Mouse (Mus musculus) hindbrain, embryonic 16.5 days (tissue): ENCODE results near the gene Sart1. TPM values are rescaled to one million over a fixed set of nuclear protein-coding genes. Genes with fewer than 3 reads are reported as not detected.
A peak's percentile ranks its signal among the peaks of the same experiment; 100 is the strongest.

Source experiments
- ATAC-seq: fragments of 200-750 bp; cut with Nextera tagmentation; 2 replicates; pipeline ENCODE4 v1.8.0; 2017; ENCODE audit warnings: moderate TSS enrichment, moderate library complexity
- H3K27ac ChIP-seq: fragments of 300-500 bp; sonication (generic); 2 replicates; pipeline ENCODE4 v1.5.1; 2014; ENCODE audit warnings: low read depth, mild to moderate bottlenecking, control low read depth, low read length, moderate library complexity
- H3K27me3 ChIP-seq: fragments of 300-500 bp; sonication (generic); replicated peaks from 2 replicates; pipeline ENCODE4 v1.6.1; 2014; ENCODE audit warnings: low read length; ENCODE audit not compliant: control insufficient read depth, insufficient read depth
- H3K36me3 ChIP-seq: fragments of 300-500 bp; sonication (generic); 2 replicates; pipeline ENCODE4 v1.6.1; 2014; ENCODE audit warnings: mild to moderate bottlenecking, low read length, moderate library complexity, mixed read lengths; ENCODE audit not compliant: control insufficient read depth, insufficient read depth
- H3K4me1 ChIP-seq: fragments of 300-500 bp; sonication (generic); 2 replicates; pipeline ENCODE4 v1.6.1; 2014; ENCODE audit warnings: low read depth, low read length; ENCODE audit not compliant: control insufficient read depth, insufficient read depth
- H3K4me2 ChIP-seq: fragments of 300-500 bp; sonication (generic); 2 replicates; pipeline ENCODE4 v1.6.1; 2014; ENCODE audit warnings: mild to moderate bottlenecking, low read length, control low read depth, moderate library complexity
- H3K4me3 ChIP-seq: fragments of 300-500 bp; sonication (generic); 2 replicates; pipeline ENCODE4 v1.5.1; 2014; ENCODE audit warnings: mild to moderate bottlenecking, low read length, control low read depth, moderate library complexity
- H3K9ac ChIP-seq: fragments of 300-500 bp; sonication (generic); 2 replicates; pipeline ENCODE4 v1.6.1; 2014; ENCODE audit warnings: low read depth, mild to moderate bottlenecking, control low read depth, low read length, moderate library complexity
- H3K9me3 ChIP-seq: fragments of 300-500 bp; sonication (generic); 2 replicates; pipeline ENCODE4 v1.6.1; 2014; ENCODE audit warnings: mild to moderate bottlenecking, low read length, moderate library complexity; ENCODE audit not compliant: control insufficient read depth
- WGBS: fragments of 180-500 bp; shearing (Covaris S2); extraction: QIAGEN DNeasy Blood & Tissue Kit; methylation state at CpG from one replicate; pipeline ENCODE4 v1.1.7; 2014; 5-methylcytosine and 5-hydroxymethylcytosine counted together
- polyA plus RNA-seq: library from polyadenylated mRNA; unstranded; fragments of >200 nt; fragmentation: Nextera tagmentation; extraction: Ambion mirVana; gene quantifications from 2 replicates; pipeline ENCODE4 v1.2.1, GENCODE M21; 2015

Gene Sart1
- polyA plus RNA-seq, 1 experiment from 2014 or later: 66.0 TPM

DNA sequence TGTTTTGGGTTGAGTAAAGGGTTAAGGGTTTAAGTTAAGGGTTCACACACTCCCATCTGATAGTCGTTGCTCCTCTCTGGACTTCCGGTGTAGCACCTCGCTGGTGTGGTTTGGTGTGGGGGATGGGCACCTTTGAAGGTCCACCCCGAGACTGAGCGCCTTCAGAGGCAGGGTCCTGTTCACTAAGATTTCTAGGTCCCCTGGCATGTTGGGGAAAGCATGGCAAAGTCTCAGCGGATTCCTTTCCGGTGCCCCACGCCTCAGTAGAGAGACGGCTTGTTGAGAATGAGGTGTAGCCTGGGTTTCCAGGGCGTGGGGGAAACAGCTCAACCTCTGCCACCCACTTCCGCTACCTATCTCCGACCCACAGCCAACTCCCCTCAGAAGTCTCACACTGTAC lies 1.1 kb upstream of the Sart1 start:
- no peaks in the 10 kb centered on the region for H3K9me3 ChIP-seq
- peaks cover 3% of the 10 kb centered on the region; the same call in 1 of the 2 replicates for H3K36me3 ChIP-seq
- peak overlapping the region; percentile 63 for H3K4me2 ChIP-seq
- H3K4me1 ChIP-seq: peaks cover 28% of the 10 kb centered on the region
- 55% methylated on average over 12 of the region's 12 CpGs for WGBS
- H3K4me3 ChIP-seq: peak overlapping the region; percentile 92
- peak overlapping the region; percentile 36; the same call in 1 of the 2 replicates for H3K9ac ChIP-seq
- no peak for ATAC-seq
- H3K27ac ChIP-seq: no peak overlapping the region
- H3K27me3 ChIP-seq: no peaks in the 10 kb centered on the region

DNA sequence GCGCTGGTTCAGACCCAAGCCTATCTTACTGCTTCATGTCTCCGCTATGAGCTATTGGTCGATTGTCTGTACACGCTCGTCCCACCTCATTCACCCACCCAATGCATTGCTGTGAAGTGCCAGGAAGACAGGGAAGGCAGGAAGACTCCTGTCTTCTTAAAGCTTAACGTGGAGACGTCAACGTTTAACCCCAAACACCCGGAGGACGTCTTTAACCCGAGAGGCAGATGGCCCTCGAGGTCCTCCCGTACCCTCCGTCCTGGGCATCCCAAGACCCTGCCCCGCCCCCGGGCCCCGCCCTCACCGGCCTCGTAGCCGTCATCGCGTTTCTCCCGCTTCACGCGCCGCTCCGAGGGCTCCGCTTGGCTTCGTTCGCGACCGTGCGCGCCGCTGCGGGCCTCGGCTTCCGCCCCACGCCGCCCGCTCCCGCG lies 477 bp downstream of the Sart1 start:
- H3K27ac ChIP-seq: peak overlapping the region; percentile 89
- H3K4me3 ChIP-seq: peak overlapping the region; percentile 92
- H3K27me3 ChIP-seq: no peaks in the 10 kb centered on the region
- ATAC-seq: peak; percentile 34
- H3K4me2 ChIP-seq: peak overlapping the region; percentile 63
- peak overlapping the region; percentile 92 for H3K9ac ChIP-seq
- no peaks in the 10 kb centered on the region for H3K9me3 ChIP-seq
- peaks cover 28% of the 10 kb centered on the region for H3K4me1 ChIP-seq
- 1% methylated on average over 41 of the region's 43 CpGs for WGBS
- peaks cover 18% of the 10 kb centered on the region for H3K36me3 ChIP-seq

DNA sequence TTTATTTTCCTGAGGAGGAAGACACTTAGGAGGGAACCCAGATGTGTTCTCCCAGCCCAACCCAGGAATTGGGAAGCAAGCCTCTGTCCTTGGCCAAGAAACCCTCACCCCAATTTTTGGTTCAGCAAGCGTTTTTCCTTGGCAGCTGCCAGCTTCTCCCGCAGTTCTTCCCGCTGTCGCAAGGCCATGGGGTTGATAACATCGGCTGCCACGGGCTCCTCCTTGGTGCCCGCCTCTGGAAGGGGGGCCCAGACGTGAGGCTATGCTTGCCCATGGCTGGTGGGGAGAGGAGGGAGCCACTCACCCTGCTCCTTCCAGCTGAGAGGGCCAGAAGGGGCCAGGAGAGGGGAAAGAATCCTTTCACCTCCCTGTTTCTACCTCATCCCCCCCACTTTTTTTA lies 3.8 kb downstream of the Sart1 start:
- H3K4me1 ChIP-seq: peaks cover 22% of the 10 kb centered on the region
- H3K4me2 ChIP-seq: no peak overlapping the region
- 92% methylated on average over 8 of the region's 8 CpGs for WGBS
- H3K27me3 ChIP-seq: no peaks in the 10 kb centered on the region
- no peak overlapping the region for H3K27ac ChIP-seq
- no peak for ATAC-seq
- H3K9me3 ChIP-seq: no peaks in the 10 kb centered on the region
- H3K9ac ChIP-seq: no peak overlapping the region
- no peak overlapping the region for H3K4me3 ChIP-seq
- H3K36me3 ChIP-seq: peaks cover 51% of the 10 kb centered on the region

DNA sequence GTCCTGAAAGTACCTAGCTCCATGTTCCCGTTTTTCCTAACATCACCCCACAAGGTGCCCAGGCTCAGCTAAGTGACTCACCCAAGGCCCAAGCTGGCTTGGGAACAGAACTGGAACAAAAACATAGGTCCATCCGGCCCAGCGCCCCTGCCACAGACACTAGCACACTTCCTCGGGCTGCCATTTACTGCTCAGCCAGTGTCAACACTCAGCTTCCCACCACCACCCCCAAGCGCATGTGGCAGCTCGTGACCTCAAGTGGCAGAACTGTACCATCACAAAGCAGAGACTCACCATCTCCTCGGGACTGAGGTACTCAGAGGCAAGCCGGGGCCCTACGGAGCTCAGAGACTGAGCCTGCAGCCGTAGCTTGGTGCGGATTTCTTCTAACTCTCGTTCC lies 5.2 kb downstream of the Sart1 start:
- 92% methylated on average over 12 of the region's 12 CpGs for WGBS
- Histone ChIP-seq H3K9ac (no peak overlapping the region), H3K36me3 (peaks cover 63% of the 10 kb centered on the region), H3K4me2 (no peak overlapping the region), H3K4me1 (peaks cover 15% of the 10 kb centered on the region), H3K9me3 (no peaks in the 10 kb centered on the region), H3K27me3 (no peaks in the 10 kb centered on the region), H3K4me3 (no peak overlapping the region), H3K27ac (no peak overlapping the region)
- no peak for ATAC-seq

DNA sequence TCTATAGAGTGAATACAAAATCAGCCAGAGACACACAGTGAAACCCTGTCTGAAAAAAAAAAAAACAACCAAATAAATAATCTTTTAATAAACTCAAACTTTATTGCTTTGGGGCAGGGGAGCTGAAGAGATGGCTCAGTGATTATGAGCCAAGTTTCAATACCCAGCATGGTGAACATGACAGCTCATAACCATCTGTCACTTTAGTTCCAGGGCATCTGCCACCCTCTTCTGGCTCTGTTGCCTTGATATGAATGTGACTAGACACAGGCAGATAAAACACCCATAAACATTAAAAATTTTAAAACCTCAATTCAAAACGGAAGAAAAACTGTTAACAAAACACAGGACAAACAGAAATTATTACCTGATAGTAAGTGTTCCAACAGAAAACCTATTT lies 11.1 kb downstream of the Sart1 start:
- H3K4me3 ChIP-seq: no peak overlapping the region
- H3K27me3 ChIP-seq: no peaks in the 10 kb centered on the region
- no peak overlapping the region for H3K4me2 ChIP-seq
- no peaks in the 10 kb centered on the region for H3K4me1 ChIP-seq
- H3K27ac ChIP-seq: no peak overlapping the region
- no peak for ATAC-seq
- 98% methylated on average over 1 of the region's 1 CpGs for WGBS
- H3K9me3 ChIP-seq: no peaks in the 10 kb centered on the region
- H3K9ac ChIP-seq: no peak overlapping the region
- peaks cover 52% of the 10 kb centered on the region for H3K36me3 ChIP-seq

DNA sequence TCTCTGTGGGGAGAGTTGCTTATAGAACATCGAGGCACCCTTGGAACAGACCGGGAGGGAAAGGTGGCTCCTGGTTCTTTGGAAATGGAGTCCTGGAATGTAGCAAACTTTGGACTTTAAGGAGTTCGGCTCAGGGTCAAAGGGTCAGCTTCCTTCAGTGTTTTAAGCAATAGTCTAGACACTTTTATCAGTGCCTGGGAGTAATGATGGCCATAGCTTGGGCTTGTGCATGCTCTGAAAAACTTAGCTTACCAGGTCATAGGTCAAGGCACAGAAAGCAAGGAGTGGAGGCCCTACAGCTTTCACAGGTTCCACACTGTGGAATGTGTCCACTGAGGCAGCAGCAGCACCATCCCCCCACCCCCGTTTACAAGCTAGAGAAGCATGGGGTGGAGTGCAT lies 13.8 kb downstream of the Sart1 start:
- H3K4me2 ChIP-seq: no peak overlapping the region
- no peaks in the 10 kb centered on the region for H3K4me1 ChIP-seq
- 85% methylated on average over 4 of the region's 4 CpGs for WGBS
- no peaks in the 10 kb centered on the region for H3K27me3 ChIP-seq
- peaks cover 40% of the 10 kb centered on the region for H3K36me3 ChIP-seq
- no peak overlapping the region for H3K4me3 ChIP-seq
- H3K9ac ChIP-seq: no peak overlapping the region
- ATAC-seq: no peak
- H3K27ac ChIP-seq: no peak overlapping the region
- H3K9me3 ChIP-seq: no peaks in the 10 kb centered on the region

DNA sequence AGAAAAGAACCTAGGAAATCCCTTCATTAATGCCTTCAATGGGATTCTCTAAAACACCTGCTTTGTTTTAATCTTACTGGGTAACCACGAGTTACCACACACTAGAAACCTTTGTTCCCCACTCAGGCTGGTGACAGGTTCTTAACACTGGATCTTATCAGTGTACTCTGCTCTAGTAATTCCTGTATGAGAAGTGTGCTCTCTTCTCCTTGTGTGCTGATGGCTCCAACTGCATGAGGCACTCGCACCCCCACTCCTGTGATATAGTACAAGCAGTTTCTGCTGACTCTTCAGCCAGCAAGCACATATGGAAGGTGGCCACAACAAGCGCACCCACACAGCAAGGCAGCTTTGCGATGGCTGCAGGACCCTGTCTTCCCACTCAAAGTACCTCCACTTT lies 14.3 kb downstream of the Sart1 start:
- H3K4me2 ChIP-seq: no peak overlapping the region
- H3K27ac ChIP-seq: no peak overlapping the region
- no peak overlapping the region for H3K4me3 ChIP-seq
- no peak overlapping the region for H3K9ac ChIP-seq
- peaks cover 38% of the 10 kb centered on the region for H3K36me3 ChIP-seq
- H3K9me3 ChIP-seq: no peaks in the 10 kb centered on the region
- no peaks in the 10 kb centered on the region for H3K4me1 ChIP-seq
- no peak for ATAC-seq
- 92% methylated on average over 4 of the region's 4 CpGs for WGBS
- no peaks in the 10 kb centered on the region for H3K27me3 ChIP-seq

DNA sequence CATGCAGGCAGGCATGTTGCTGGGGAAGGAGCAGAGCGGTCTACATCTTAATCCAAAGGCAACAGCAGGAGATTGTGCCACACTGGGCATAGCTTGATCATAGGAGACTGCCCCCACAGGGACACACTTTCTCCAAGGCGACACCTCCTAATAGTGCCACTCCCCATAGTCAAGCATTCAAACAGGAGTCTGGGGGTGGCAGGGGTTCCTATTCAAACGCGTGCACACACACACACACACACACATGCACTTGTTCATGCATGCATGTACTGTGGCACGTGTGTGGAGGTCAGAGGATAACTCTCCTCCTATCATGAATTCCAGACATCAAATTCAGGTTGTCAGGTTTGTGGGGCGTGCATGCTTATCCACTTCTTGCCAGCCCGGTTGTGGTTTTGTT lies 15.8 kb downstream of the Sart1 start:
- peaks cover 31% of the 10 kb centered on the region for H3K36me3 ChIP-seq
- no peaks in the 10 kb centered on the region for H3K27me3 ChIP-seq
- H3K9ac ChIP-seq: no peak overlapping the region
- H3K4me1 ChIP-seq: peaks cover 7% of the 10 kb centered on the region
- H3K9me3 ChIP-seq: no peaks in the 10 kb centered on the region
- H3K4me2 ChIP-seq: no peak overlapping the region
- no peak overlapping the region for H3K4me3 ChIP-seq
- ATAC-seq: no peak
- 94% methylated on average over 7 of the region's 7 CpGs for WGBS
- H3K27ac ChIP-seq: no peak overlapping the region

DNA sequence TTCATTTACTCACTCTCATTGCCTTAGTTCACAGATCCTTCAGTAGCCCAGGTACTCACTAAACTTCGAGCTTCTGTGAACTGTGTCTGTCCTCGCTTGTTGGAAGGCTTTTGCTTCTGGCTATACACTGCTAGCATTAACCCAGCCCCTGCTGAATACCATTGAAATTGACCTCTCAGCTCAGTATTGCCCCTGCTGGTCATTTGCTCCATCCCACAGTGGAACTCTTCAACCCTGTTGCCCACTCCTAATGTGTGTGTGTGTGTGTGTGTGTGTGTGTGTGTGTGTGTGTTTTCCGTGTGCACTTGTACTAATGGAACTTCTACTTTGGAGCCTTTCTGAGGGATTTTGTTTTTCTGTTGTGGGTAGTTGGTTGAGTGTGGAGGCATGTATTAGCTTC lies 17.6 kb downstream of the Sart1 start:
- Histone ChIP-seq H3K9ac (no peak overlapping the region), H3K9me3 (no peaks in the 10 kb centered on the region), H3K27ac (no peak overlapping the region), H3K4me3 (no peak overlapping the region), H3K36me3 (peaks cover 31% of the 10 kb centered on the region), H3K27me3 (no peaks in the 10 kb centered on the region), H3K4me2 (no peak overlapping the region), H3K4me1 (peaks cover 12% of the 10 kb centered on the region)
- 82% methylated on average over 3 of the region's 3 CpGs for WGBS
- ATAC-seq: no peak

DNA sequence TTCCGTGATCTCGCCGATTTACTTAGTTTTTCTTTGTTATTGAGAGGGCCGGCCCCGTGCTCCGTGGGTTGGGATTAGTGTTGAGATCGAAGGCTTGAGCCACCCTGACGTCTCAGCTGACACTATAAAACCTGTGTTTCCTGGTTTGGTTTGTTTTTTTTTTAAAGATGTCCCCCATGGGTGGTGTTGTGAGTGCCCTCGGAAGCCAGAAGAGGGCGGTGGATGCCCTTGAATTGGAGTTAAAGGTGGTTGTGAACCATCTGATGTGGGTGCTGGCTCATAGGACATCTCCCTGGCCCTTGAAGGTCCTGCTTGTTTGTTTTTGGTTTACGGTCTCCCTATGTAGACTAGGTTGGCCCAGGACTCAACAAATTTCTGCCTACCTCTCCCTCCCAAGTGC lies 21.0 kb downstream of the Sart1 start:
- Histone ChIP-seq H3K9ac (peak overlapping the region; percentile 77), H3K4me1 (peaks cover 18% of the 10 kb centered on the region), H3K27me3 (no peaks in the 10 kb centered on the region), H3K4me2 (peak overlapping the region; percentile 95), H3K36me3 (peaks cover 29% of the 10 kb centered on the region), H3K27ac (peak overlapping the region; percentile 96), H3K4me3 (peak overlapping the region; percentile 71), H3K9me3 (no peaks in the 10 kb centered on the region)
- no peak for ATAC-seq
- WGBS: 9% methylated on average over 11 of the region's 11 CpGs
